In the genomic region with DNA sequence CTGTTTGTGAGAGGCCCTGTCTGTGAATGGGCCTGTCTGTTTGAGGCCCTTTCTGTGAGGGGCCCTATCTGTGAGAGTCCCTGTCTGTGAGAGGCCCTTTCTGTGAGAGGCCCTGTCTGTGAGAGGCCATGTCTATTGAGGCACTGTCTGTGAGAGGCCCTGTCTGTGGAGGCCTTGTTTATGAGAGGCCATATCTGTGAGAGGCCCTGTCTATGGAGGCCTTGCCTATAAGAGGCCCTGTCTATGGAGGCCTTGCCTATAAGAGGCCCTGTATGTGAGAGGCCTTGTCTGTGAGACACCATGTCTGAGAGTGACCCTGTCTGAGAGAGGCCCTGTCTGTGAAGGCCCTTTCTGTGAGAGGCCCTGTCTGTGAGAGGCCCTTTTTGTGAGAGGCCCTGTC, we compare ENCODE assay signal across 12 mouse cellular contexts. TPM values are rescaled to one million over a fixed set of nuclear protein-coding genes. Genes with fewer than 3 reads are reported as not detected.
DNase-seq lines count a peak whose midpoint lies in the region; ATAC-seq and TF ChIP-seq lines count a peak whose summit lies in the region.
"Had no signal": no experiment of that assay in that cellular context is flagged by ENCODE, and none has a peak within 500 bp of the region (broad histone marks: within the 10 kb centered on the region; RNA-seq: fewer than 3 reads in every experiment).

No protein-coding gene starts in this region.

- peaks cover 6% of the 10 kb centered on the region; the same call in 1 of the 2 replicates for H3K36me3 ChIP-seq in heart, embryonic 14.5 days (ENCODE audit: control insufficient read depth, insufficient read depth, low read length)
- H3K36me3 ChIP-seq in heart, adult 2 months (ENCODE audit: control insufficient read depth, insufficient read depth, low read length) = no peaks in the 10 kb centered on the region
- H3K36me3 ChIP-seq in stomach, embryonic 14.5 days (ENCODE audit: control insufficient read depth, insufficient read depth, low read length) = no peaks in the 10 kb centered on the region; the same call in 1 of the 2 replicates
- H3K36me3 ChIP-seq in stomach, postnatal 0 days (ENCODE audit: control insufficient read depth, insufficient read depth, low read length) = 0 out of 2 replicates have a peak, but pooled peaks cover 2% of the 10 kb centered on the region
- H3K36me3 ChIP-seq in limb, embryonic 12.5 days = peaks cover 13% of the 10 kb centered on the region

- H3K4me3 ChIP-seq in heart, embryonic 14.5 days (ENCODE audit: control insufficient read depth in 1 of 2, insufficient read depth in 1 of 2, low read depth in 1 of 2, low read length in 2 of 2) = no peak overlapping the region
- H3K4me3 ChIP-seq in heart, adult 2 months = no peak overlapping the region
- H3K4me3 ChIP-seq in stomach, embryonic 14.5 days (ENCODE audit: low read depth, low read length) = no peak overlapping the region
- H3K4me3 ChIP-seq in stomach, postnatal 0 days (ENCODE audit: low read depth, low read length) = no peak overlapping the region
- H3K4me3 ChIP-seq in limb, embryonic 12.5 days (replicated peaks) = no peak overlapping the region
- no peak overlapping the region for H3K4me3 ChIP-seq in lung, adult 2 months (replicated peaks; ENCODE audit: extremely low read depth, low read depth, low read length)

- no peaks in the 10 kb centered on the region for H3K9me3 ChIP-seq in heart, embryonic 14.5 days (ENCODE audit: control insufficient read depth, low read length)
- no peaks in the 10 kb centered on the region for H3K9me3 ChIP-seq in stomach, embryonic 14.5 days (ENCODE audit: control insufficient read depth, low read depth, low read length)
- no peaks in the 10 kb centered on the region for H3K9me3 ChIP-seq in stomach, postnatal 0 days (ENCODE audit: control insufficient read depth, low read length)
- H3K9me3 ChIP-seq in limb, embryonic 12.5 days = no peaks in the 10 kb centered on the region

- H3K79me2 ChIP-seq in heart, adult 2 months (replicated peaks; ENCODE audit: control insufficient read depth, insufficient read depth, low read length) = no peaks in the 10 kb centered on the region

- peaks cover 12 to 21% of the 10 kb centered on the region in 2 experiments for H3K4me1 ChIP-seq in heart, embryonic 14.5 days (ENCODE audit: control insufficient read depth in 2 of 2, insufficient read depth in 2 of 2, low read length in 2 of 2)
- no peaks in the 10 kb centered on the region; the same call in 1 of the 2 replicates for H3K4me1 ChIP-seq in heart, adult 2 months (ENCODE audit: control insufficient read depth, insufficient read depth, low read length)
- no peaks in the 10 kb centered on the region for H3K4me1 ChIP-seq in stomach, embryonic 14.5 days (ENCODE audit: control insufficient read depth, insufficient read depth, low read length)
- H3K4me1 ChIP-seq in stomach, postnatal 0 days (replicated peaks; ENCODE audit: control insufficient read depth, insufficient read depth) = no peaks in the 10 kb centered on the region
- H3K4me1 ChIP-seq in limb, embryonic 12.5 days (replicated peaks) = no peaks in the 10 kb centered on the region
- H3K4me1 ChIP-seq in lung, adult 2 months (ENCODE audit: control insufficient read depth, insufficient read depth, low read length) = no peaks in the 10 kb centered on the region

- no peak for TF ChIP-seq CTCF in heart, adult 2 months (IDR thresholded peaks at IDR 0.05)
- no peak for TF ChIP-seq CTCF in stomach, postnatal 0 days (IDR thresholded peaks at IDR 0.05; ENCODE audit: low read depth)
- no peak for TF ChIP-seq CTCF in lung, adult 2 months (IDR thresholded peaks at IDR 0.05; ENCODE audit: insufficient read depth, low read length)

- peak overlapping the region; percentile 56 for H3K9ac ChIP-seq in heart, embryonic 14.5 days (ENCODE audit: low read length)
- H3K9ac ChIP-seq in heart, adult 2 months (ENCODE audit: low read depth, low read length) = no peak overlapping the region
- no peak overlapping the region for H3K9ac ChIP-seq in stomach, embryonic 14.5 days (replicated peaks; ENCODE audit: low read depth, low read length)
- H3K9ac ChIP-seq in stomach, postnatal 0 days (ENCODE audit: low read length) = no peak overlapping the region
- H3K9ac ChIP-seq in limb, embryonic 12.5 days (replicated peaks) = 0 out of 2 replicates have a peak overlapping the region, but pooled peaks have one; percentile 13

- intact Hi-C loops in heart, adult 2 months (cut with DNase I) = no loop called here

- no peak overlapping the region for H3K4me2 ChIP-seq in heart, embryonic 14.5 days (ENCODE audit: low read length)
- H3K4me2 ChIP-seq in stomach, embryonic 14.5 days (replicated peaks; ENCODE audit: low read depth, low read length) = no peak overlapping the region
- no peak overlapping the region for H3K4me2 ChIP-seq in stomach, postnatal 0 days (replicated peaks; ENCODE audit: low read depth)
- no peak overlapping the region for H3K4me2 ChIP-seq in limb, embryonic 12.5 days

- peak overlapping the region; percentile 8 to 57; a peak in 2 of 4 replicates for H3K27ac ChIP-seq in heart, embryonic 14.5 days (replicated peaks in 1 of 2; ENCODE audit: control insufficient read depth in 1 of 2, insufficient read depth in 1 of 2, low read depth in 2 of 2, low read length in 2 of 2)
- no peak overlapping the region for H3K27ac ChIP-seq in heart, adult 2 months
- no peak overlapping the region for H3K27ac ChIP-seq in stomach, embryonic 14.5 days (ENCODE audit: low read length)
- no peak overlapping the region for H3K27ac ChIP-seq in stomach, postnatal 0 days (replicated peaks)
- H3K27ac ChIP-seq in limb, embryonic 12.5 days = peak overlapping the region; percentile 62

- no peak for DNase-seq in heart, adult 2 months
- no peak for DNase-seq in stomach, postnatal 0 days (ENCODE audit: low spot score)
- no peak for DNase-seq in frontal cortex, postnatal 10 days (ENCODE audit: low spot score in 2 of 2)
- no peak for DNase-seq in spleen, postnatal 36 days (ENCODE audit: low spot score in 2 of 2)
- no peak for DNase-seq in lung, adult 2 months
- DNase-seq: heart, postnatal 14 days; right cerebral cortex, postnatal 25 days had no signal

- no peak for TF ChIP-seq POLR2A in heart, adult 2 months (IDR thresholded peaks at IDR 0.05; ENCODE audit: insufficient read depth, low read depth, low read length)
- no peak for TF ChIP-seq POLR2A in lung, adult 2 months (IDR thresholded peaks at IDR 0.05; ENCODE audit: borderline replicate concordance, extremely low read depth, low read depth, low read length)

- H3K27me3 ChIP-seq in heart, embryonic 14.5 days (ENCODE audit: control insufficient read depth, insufficient read depth, low read length) = no peaks in the 10 kb centered on the region
- no peaks in the 10 kb centered on the region for H3K27me3 ChIP-seq in heart, adult 2 months (ENCODE audit: control insufficient read depth, insufficient read depth, low read length)
- no peaks in the 10 kb centered on the region for H3K27me3 ChIP-seq in stomach, embryonic 14.5 days (ENCODE audit: control insufficient read depth, insufficient read depth, low read length)
- H3K27me3 ChIP-seq in stomach, postnatal 0 days (ENCODE audit: control insufficient read depth, insufficient read depth, low read length) = no peaks in the 10 kb centered on the region
- no peaks in the 10 kb centered on the region for H3K27me3 ChIP-seq in limb, embryonic 12.5 days
- H3K27me3 ChIP-seq: CH12.LX had no signal

- ATAC-seq in heart, embryonic 14.5 days (ENCODE audit: insufficient number of reproducible peaks, insufficient read depth, low FRiP score, low read depth) = no peak
- 0 out of 2 replicates have a peak, but pooled peaks have one; percentile 37 for ATAC-seq in stomach, embryonic 14.5 days (ENCODE audit: insufficient number of reproducible peaks, insufficient read depth, low FRiP score, low read depth)
- no peak for ATAC-seq in stomach, postnatal 0 days (ENCODE audit: low FRiP score, low TSS enrichment)
- no peak for ATAC-seq in limb, embryonic 12.5 days (ENCODE audit: insufficient number of reproducible peaks, insufficient read depth, low FRiP score, low TSS enrichment, low read depth)

- no peak for TF ChIP-seq EP300 in heart, adult 2 months (IDR thresholded peaks at IDR 0.05; ENCODE audit: insufficient read depth, low read depth, low read length)
- no peak for TF ChIP-seq EP300 in stomach, postnatal 0 days (optimal IDR thresholded peaks at IDR 0.05)

RNA-seq across cellular contexts. Expression of gene Chid1, which starts 31.5 kb away (rescaled TPM):
- 32.5 and 33.3 TPM in 2 replicates for polyA plus RNA-seq in heart, embryonic 14.5 days (2014; fragmentation: Nextera tagmentation; extraction: Ambion mirVana)
- total RNA-seq in heart, adult 2 months (2021) = 10 to 100 TPM; 45.9 to 52.7 TPM
- 20.2 and 30.1 TPM in 2 replicates for polyA plus RNA-seq in heart, adult 2 months (2012; rRNA removed)
- polyA plus RNA-seq in stomach, embryonic 14.5 days (2014; fragmentation: Nextera tagmentation; extraction: Ambion mirVana) = 37.4 and 38.3 TPM in 2 replicates
- polyA plus RNA-seq in stomach, postnatal 0 days (2015; fragmentation: Nextera tagmentation; extraction: Ambion mirVana) = 20.8 and 22.6 TPM in 2 replicates
- polyA plus RNA-seq in limb, embryonic 12.5 days (2016; fragmentation: Nextera tagmentation; extraction: Ambion mirVana) = 27.5 and 28.0 TPM in 2 replicates
- 19.6 and 20.4 TPM in 2 replicates for polyA plus RNA-seq in lung, adult 2 months (2012; rRNA removed)

RNA-seq across cellular contexts. Expression of gene Tspan4, which starts 33.1 kb away (rescaled TPM):
- polyA plus RNA-seq in heart, embryonic 14.5 days (2014; fragmentation: Nextera tagmentation; extraction: Ambion mirVana) = 61.5 and 65.0 TPM in 2 replicates
- total RNA-seq in heart, adult 2 months (2021) = 10 to 100 TPM; 17.1 to 40.0 TPM
- 61.9 and 77.5 TPM in 2 replicates for polyA plus RNA-seq in heart, adult 2 months (2012; rRNA removed)
- polyA plus RNA-seq in stomach, embryonic 14.5 days (2014; fragmentation: Nextera tagmentation; extraction: Ambion mirVana) = 72.1 and 76.7 TPM in 2 replicates
- 56.9 and 58.7 TPM in 2 replicates for polyA plus RNA-seq in stomach, postnatal 0 days (2015; fragmentation: Nextera tagmentation; extraction: Ambion mirVana)
- polyA plus RNA-seq in limb, embryonic 12.5 days (2016; fragmentation: Nextera tagmentation; extraction: Ambion mirVana) = 24.8 and 33.0 TPM in 2 replicates
- polyA plus RNA-seq in lung, adult 2 months (2012; rRNA removed) = 91.1 and 150 TPM in 2 replicates
- total RNA-seq: neutrophil, adult 5-6 weeks had no signal

RNA-seq across cellular contexts. Expression of gene Polr2l, which starts 33.2 kb away (rescaled TPM):
- 73.2 and 78.0 TPM in 2 replicates for polyA plus RNA-seq in heart, embryonic 14.5 days (2014; fragmentation: Nextera tagmentation; extraction: Ambion mirVana)
- total RNA-seq in heart, adult 2 months (2021) = 10 to 100 TPM; 71.7 to 82.8 TPM
- 62.6 and 64.4 TPM in 2 replicates for polyA plus RNA-seq in heart, adult 2 months (2012; rRNA removed)
- 65.1 and 72.3 TPM in 2 replicates for polyA plus RNA-seq in stomach, embryonic 14.5 days (2014; fragmentation: Nextera tagmentation; extraction: Ambion mirVana)
- polyA plus RNA-seq in stomach, postnatal 0 days (2015; fragmentation: Nextera tagmentation; extraction: Ambion mirVana) = 53.4 and 60.2 TPM in 2 replicates
- polyA plus RNA-seq in limb, embryonic 12.5 days (2016; fragmentation: Nextera tagmentation; extraction: Ambion mirVana) = 65.7 and 67.3 TPM in 2 replicates
- 29.0 and 30.9 TPM in 2 replicates for polyA plus RNA-seq in lung, adult 2 months (2012; rRNA removed)

RNA-seq across cellular contexts. Expression of gene Cd151, which starts 41.0 kb away (rescaled TPM):
- polyA plus RNA-seq in heart, embryonic 14.5 days (2014; fragmentation: Nextera tagmentation; extraction: Ambion mirVana) = 77.5 and 115 TPM in 2 replicates
- 100 to 1,000 TPM; 272 to 334 TPM for total RNA-seq in heart, adult 2 months (2021)
- 395 and 491 TPM in 2 replicates for polyA plus RNA-seq in heart, adult 2 months (2012; rRNA removed)
- polyA plus RNA-seq in stomach, embryonic 14.5 days (2014; fragmentation: Nextera tagmentation; extraction: Ambion mirVana) = 87.0 and 94.0 TPM in 2 replicates
- polyA plus RNA-seq in stomach, postnatal 0 days (2015; fragmentation: Nextera tagmentation; extraction: Ambion mirVana) = 22.6 and 27.5 TPM in 2 replicates
- polyA plus RNA-seq in limb, embryonic 12.5 days (2016; fragmentation: Nextera tagmentation; extraction: Ambion mirVana) = 11.3 and 13.5 TPM in 2 replicates
- polyA plus RNA-seq in lung, adult 2 months (2012; rRNA removed) = 537 and 555 TPM in 2 replicates

RNA-seq across cellular contexts. Expression of gene Cracr2b, which starts 47.3 kb away (rescaled TPM):
- polyA plus RNA-seq in heart, embryonic 14.5 days (2014; fragmentation: Nextera tagmentation; extraction: Ambion mirVana) = 20.4 and 25.6 TPM in 2 replicates
- 10 to 100 TPM; 15.4 to 19.4 TPM for total RNA-seq in heart, adult 2 months (2021)
- polyA plus RNA-seq in heart, adult 2 months (2012; rRNA removed) = 23.8 and 35.0 TPM in 2 replicates
- polyA plus RNA-seq in stomach, embryonic 14.5 days (2014; fragmentation: Nextera tagmentation; extraction: Ambion mirVana) = 15.5 and 20.2 TPM in 2 replicates
- polyA plus RNA-seq in stomach, postnatal 0 days (2015; fragmentation: Nextera tagmentation; extraction: Ambion mirVana) = 20.8 and 23.5 TPM in 2 replicates
- polyA plus RNA-seq in limb, embryonic 12.5 days (2016; fragmentation: Nextera tagmentation; extraction: Ambion mirVana) = 7.7 and 9.8 TPM in 2 replicates
- 177 and 239 TPM in 2 replicates for polyA plus RNA-seq in lung, adult 2 months (2012; rRNA removed)
- total RNA-seq: CH12.LX had no signal

Comparison
In these comparisons a context has a peak if more than half of its experiments do, and no peak if none do; other contexts are left out.
1. H3K27ac ChIP-seq: peak in heart, embryonic 14.5 days (2 of 2) and limb, embryonic 12.5 days (single experiment); none in heart, adult 2 months (single experiment), stomach, embryonic 14.5 days (single experiment) and stomach, postnatal 0 days (single experiment).
2. H3K9ac ChIP-seq: peak in heart, embryonic 14.5 days (single experiment) and limb, embryonic 12.5 days (single experiment); none in heart, adult 2 months (single experiment), stomach, embryonic 14.5 days (single experiment) and stomach, postnatal 0 days (single experiment).